Mouse (Mus musculus) heart, adult 8-10 months (tissue): Measurements from ENCODE around the gene Uroc1. TPM values are rescaled to one million over a fixed set of nuclear protein-coding genes. Genes with fewer than 3 reads are reported as not detected.

Experiments
- DNase-seq: peaks from one replicate; pipeline ENCODE4 v3.0.0; 2022; ENCODE audit warnings: low spot score
- total RNA-seq, 4 experiments: library from RNA; stranded (reverse); gene quantifications; 2 replicates each; pipeline ENCODE4 v1.2.4; 2022

The Uroc1 gene
- total RNA-seq, result not detected

DNA sequence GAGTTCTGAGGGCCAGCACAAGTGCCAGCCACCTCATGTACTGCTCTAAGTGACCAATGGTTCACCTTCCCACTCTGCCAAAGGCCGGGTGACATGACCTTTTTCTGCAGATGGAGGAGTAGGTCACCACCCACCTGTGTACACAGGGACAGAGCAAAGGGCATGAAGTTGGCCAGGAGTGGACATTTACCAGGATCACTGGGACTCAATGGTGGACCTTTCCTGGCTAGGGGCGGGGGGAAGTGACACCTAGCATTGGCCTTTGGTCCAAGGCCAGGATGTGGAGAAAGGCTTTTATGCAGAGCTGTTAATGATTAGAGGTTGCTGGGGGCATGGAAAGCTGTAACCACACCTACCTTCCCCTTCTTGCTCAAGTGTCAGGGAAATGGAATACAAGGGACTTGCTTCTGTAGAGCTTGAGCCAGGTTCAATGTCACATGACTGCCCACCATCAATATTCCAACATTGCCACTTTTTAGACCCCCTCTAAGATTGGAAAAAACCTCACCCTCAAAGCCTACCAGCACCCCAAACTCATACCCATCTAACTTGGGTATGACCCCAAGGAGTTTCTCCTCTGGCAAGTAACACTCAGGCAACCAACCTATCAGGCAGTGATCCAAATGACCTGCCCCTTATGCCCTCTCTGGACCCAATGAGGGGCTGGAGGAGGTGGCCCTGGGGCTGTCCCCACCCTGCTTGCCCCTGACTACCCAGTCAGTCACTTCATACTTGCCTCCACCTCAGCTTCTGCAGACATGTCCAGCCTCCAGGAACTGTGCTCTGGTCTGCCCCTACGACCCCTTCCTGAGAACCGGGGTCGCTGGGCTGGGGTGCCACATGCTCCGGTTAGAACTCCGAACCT, at the start of gene Uroc1:
TSS of gene Uroc1 (plus strand) at position 724 of the 865 bp plus-strand sequence.
- no peak for DNase-seq

DNA sequence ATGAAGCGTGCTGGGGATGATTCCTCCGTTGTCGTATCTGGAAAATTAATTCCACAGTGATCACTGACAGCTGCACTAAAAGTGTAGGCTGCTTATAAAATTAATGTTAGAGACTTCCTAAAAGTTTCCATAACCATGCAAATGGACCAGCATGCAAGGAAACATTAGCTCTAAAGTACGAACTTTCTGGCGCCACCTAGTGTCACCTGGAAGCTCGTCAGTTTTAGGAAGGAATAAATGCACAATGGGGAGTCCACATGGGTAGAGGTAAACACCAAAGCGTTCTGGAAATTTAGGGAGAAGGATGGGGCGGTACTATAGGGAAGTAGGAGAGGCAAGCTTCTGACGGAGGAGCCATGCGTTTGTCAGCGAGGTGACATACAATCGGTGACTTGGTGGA, 44.8 kb upstream of the Uroc1 start:
- DNase-seq, result no peak

DNA sequence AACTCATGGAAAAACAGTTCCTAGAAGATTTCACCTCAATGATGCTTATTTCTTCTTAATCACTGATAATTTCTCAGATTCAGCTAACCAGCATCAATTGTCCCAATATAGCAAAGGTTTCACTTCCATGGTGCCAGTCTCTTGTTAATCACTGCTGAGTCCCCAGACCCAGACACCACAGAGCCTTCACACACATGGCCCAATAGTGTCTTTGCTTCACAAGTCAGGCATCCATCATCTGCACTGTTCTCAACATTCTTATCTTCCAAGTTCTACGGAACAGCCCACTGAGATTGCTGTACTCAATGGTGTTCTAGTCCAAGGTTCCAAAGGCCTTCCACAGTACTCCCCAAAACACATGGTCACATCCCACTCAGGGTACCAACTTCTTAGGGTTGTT, 32.2 kb upstream of the Uroc1 start, which contains the start of gene BC048671:
TSS of gene BC048671 (plus strand) at position 301 of the 400 bp plus-strand sequence.
- DNase-seq, result no peak

DNA sequence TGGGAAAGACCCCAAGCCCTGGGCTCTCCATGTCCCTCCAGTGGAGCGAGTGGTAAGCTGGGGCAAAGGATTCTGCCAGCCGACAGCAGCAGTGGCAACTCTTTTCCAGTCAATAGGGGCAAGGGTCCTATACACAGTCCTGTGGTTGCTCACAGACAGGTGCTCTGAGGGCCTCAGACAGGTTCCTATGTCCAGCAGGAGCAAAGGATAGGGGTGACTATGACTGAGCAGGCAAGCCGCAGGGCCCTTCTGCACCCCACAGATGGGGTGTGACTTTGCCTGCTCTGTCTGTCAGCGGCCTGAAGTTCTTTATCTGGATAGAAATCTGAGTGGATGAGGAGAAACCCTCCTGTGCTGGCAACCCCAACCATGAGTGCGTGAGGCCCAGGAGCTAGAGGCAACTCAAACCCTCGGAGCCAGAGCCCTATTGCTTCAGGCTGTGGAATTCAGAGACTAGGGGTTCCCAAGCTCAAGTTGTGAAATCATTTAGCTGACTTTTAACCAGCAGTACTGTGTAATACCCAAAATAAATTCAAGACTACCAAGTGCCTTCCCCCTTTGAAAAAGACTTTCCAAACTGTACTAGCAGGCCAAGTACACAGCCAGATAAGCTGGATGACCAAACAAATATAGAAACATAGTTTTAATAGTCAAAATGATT, 26.6 kb upstream of the Uroc1 start:
- no peak for DNase-seq

DNA sequence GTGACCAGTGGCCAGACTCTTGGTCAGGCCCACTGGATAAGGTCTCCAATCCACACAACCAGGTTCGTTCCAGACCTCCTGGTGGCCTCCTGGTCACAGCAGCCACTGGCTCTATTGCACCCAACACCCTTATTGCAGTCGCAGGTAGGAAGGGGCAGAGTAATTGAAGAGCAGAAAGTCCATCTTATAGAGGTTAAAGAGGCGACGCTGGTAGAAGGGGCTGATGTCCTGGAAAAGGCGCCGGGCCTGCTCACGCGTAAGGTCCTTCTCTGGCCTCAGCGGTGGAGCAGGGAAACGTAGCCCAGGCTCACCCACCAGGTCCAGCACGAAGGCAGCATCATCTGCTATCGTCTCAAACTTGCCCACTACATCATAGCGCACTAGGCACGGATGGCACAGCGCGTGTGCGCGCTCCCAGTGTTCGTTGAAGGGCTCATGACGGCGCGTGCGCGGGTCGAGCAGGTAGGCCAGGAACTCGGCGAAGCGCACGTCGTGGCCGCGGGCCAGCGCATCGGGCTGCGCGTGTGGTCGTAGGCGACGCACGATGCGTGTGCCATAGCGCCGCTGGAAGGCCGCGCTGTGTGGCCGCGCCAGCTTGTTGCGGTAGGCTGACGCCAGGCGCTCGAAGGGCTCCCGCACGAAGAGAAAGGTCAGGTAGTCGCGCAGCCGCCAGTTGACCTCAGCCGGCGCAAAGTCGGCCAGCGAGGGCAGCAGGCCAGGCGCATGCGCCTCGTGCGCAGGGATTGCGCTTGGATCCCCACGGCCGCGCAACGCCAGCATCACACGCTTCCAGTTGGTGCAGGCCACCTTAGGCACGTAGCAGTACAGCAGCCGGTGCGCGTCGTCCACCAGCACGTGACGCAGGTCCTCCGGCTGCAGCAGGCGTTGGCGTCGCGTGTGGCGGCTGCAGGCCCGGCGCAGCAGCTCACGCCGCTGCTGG, 24.0 kb upstream of the Uroc1 start:
- no peak for DNase-seq

DNA sequence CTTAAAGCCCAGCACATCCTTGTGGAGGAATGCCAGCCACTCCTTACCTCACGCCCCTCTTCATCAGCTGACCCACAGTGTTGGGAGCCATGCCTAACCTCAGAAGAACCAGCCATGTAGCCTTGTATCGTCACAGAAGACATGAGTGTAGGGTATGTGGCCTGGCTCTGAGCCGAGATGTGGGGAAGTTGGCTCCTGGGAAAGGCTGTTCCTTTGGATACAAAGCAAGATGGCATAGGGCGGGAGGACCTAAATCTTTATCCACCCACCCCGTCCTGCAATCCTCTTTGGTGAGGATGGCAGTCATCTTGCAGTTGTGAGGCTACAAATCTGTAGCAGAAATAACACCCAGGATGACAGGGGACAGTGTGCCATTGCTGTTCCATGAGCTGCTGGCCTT, 17.1 kb upstream of the Uroc1 start:
- no peak for DNase-seq

DNA sequence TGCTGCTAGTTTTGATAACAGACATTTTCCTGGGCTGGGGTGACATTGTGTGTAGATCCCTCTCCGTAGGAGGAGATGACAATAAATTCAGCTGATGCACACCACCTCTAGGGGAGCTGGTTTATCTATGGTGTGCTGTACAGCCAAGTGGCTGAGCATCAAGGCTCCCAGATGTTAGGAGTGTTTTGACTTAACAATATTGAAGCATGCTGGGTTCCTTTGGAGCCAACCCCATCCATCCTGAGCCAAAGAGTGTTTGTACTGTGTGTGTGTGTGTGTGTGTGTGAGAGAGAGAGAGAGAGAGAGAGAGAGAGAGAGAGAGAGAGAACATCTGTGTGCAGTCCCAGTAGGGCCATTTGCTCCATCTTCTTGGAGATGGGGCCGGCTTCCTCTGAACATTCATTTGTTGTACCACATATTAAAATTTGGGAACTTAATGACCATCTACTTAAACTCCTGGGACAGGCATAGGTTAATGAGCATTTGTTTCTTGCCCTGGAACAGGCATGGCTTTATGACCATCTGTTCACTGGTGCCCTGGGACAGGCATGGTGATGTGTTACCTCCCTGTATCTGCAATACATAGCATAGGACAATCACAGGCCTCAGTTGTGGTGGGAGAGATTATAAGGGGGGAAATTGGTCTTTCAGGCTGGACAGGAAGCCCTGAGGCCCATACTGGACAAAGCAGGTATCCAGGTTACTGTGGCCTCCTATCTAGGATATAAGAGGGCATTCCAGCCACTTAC, 15.4 kb upstream of the Uroc1 start:
- DNase-seq, result no peak

DNA sequence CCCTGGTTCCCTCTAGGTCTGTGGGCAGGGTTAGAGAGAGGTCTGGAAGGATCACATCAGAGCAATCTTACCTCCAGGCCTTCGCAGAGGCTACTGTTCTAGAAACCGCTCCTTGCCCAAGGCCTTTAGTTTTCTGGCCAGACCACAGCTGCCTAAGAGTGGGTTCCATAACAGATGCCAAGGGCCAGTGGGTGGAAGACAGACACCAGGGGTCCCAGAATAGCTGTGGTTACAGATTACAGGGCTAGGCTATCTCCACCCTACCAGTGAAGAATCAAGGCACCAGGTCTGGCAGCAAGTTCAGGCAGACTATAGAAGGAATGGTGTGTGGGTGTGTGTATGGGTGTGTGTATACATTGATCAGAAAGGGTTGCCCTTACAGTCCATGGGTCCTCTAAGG, 14.1 kb upstream of the Uroc1 start:
- no peak for DNase-seq

DNA sequence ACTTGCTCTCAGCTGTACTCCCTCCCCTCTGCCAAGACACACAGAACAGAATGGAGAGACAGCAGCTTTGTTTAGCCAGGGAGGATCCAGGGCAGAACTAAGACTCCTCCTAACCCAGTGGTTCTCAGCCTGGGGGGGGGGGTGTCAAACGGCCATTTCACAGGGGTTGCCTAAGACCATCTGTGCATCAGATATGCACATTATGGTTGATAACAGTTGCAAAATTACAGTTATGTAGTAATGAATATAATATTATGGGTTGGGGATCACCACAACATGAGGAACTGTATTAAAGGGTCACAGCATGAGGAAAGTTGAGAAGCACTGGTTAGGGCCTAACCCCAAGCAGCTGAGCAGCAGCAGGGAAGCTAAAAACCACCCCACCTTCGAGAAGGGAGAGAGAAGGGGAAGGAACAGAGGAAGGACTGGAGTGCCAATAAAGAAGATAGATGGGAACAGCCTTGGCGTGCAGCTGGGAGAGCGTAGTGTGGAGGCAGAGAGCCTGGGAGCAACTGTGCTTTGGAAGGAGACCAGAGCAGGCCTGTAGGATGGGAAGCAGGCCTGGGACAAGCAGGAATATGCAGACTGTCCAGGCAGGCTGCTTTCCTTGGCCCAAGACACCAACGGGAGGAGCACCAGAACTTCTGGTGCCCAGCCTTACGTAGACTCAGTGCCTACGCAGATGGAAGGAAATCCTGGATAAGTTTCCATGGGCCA, 13.5 kb upstream of the Uroc1 start:
- peak; percentile 31 for DNase-seq

DNA sequence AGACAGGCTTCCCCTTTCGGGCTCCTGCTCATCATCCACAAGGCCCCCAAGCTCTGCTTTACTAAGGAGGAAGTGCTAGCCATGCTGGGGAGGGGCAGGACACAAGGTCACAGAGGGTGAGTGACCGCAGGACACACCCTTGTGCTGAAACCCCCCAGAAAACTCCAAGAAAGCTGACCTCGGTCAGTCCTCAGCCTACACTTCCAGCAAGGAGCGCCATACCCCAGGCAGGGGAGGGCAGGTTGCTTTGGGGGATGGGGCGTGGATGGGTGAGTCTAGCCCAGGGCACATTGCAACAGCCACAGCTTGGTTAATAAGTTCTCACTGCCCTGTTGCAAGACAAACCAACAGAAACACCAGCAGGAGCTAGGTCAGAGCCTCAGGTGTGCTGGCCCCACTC, 12.7 kb upstream of the Uroc1 start:
- DNase-seq, result no peak

DNA sequence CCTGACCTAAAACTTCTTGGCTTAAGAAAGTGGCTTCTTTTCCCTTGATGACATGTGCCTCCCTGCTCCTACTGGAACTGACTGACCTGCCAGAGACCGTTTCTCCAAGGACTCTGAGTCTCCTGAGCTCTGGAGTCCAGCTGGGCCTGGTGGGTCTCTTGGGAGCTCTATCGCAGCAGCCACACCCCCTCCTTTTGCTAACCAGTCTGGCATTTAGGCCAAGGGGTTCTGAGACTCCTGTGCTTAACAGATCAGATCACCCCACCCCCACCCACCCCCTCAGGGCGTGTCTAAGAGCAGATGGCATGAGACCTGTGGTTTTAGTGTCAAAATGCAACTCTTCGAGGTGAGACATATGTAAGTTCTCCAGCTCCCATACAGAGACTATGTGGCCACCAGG, 11.3 kb upstream of the Uroc1 start:
- no peak for DNase-seq

DNA sequence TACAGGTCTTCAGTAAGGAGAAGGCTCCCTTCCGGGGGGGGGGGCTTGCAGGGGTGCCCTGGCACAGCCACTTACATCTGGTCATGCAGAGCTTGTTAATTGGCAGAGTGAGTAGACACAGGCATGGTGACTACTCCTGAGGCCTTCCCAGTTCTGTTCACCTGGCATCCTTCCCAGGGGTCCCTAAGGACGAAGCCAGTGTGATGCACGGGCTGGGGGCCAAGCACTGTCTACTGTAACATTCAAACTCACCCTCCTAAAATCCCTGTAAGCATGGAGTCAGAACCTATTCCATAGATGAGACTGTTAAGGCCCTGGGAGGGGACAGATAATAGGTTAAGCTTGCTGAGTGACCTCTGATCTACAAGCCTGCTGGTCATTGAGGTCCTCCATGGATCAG, 9.1 kb upstream of the Uroc1 start:
- no peak for DNase-seq

DNA sequence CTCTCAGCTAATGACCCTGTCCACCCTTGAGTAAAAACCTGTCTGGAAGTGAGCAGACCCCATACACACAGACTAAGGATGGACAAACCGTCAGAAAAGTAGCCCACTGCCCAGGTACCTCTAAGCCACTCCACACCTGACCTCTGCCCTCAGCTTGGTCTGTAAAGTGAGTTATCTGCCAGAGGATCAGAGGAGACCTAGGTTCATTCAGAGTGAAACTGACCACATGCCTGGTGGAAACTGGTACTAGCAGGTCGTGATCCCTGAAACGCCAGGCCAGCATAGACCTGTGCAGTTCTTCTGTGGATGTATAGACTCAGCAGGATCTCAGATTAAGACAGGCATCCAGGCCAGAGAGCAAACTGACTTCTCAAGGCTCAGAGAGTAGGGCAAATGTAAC, 8.6 kb upstream of the Uroc1 start:
- no peak for DNase-seq

DNA sequence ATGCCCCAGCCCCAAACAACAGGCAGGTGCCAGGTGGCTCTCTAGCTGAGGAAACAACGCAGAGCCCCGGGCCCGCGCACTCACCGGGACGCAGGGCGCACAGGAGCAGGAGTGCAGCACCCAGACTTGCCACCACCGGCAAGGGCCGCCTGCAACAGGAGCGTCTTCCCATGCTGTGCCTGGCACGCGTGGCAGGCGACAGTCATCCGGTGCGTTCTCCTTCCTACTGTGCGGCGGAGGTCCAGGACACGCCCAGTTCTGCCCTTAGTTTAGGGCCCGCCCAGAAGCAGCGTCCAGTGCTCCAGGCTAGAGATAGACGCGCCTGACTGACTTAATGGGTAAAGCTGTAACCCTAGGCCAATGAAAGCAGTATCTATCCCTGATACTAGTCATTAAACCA, 8.1 kb upstream of the Uroc1 start, which contains the start of gene Chst13:
TSS of gene Chst13 (minus strand) at position 195 of the 400 bp plus-strand sequence.
- no peak for DNase-seq

DNA sequence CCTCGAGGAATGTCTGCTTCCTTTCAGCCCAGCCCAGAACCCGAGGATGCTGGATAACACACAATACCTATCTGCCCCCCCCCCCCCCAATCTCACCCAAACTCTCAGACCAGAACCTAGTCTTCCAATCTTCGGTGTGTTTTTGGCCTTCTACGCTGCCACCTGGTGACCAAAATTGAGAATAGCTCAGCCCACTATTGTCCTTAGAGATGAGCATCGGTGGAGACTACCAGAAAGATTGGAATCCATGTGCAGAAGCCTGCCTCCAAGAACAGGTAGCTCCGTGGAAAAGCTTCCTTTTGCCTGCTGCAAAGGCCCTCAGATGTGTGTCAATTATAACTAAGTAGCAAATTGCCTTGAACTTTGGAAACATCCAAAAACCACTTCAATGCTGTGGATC, 5.4 kb upstream of the Uroc1 start:
- DNase-seq, result no peak

DNA sequence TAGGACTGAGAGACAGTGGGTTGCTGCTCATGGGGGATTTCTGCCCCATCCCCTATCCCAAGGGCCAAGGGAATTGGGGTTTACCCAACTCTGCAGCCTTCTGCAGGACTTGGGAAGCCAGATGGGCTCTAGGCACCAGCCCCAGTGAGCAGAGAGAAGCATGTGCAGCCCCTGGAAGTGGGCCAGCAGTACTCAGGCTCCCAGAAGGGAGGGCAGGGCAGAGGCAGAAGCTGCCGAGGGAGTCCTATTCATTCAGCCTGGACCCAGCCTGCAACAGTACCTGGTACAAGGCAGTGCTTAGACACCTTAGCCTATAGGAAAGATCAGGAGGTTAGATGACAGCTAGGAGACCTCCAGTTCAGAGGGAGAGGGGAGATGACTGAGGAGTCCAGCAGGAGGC, 3.1 kb upstream of the Uroc1 start:
- DNase-seq, result peak; percentile 39

DNA sequence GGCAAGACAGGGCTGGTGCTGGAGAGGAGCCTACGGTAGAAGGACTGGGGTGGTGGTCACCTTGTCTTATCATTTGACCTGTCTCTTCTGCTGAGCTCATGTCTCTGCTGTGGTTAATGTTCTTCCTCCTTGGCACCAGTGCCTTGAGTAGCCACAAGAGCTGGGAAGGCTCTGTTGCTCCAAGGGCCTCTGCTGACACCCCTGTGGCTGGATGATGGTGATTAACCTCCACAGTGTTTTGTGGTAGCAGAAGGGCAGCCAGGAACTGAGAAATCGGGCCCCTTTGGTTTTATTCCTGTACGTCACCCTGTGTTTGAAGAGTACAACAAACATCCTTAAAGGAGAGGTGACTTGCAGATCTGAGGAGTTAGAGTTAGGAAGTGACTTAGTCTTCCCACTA, 1.2 kb downstream of the Uroc1 start:
- DNase-seq, result no peak

DNA sequence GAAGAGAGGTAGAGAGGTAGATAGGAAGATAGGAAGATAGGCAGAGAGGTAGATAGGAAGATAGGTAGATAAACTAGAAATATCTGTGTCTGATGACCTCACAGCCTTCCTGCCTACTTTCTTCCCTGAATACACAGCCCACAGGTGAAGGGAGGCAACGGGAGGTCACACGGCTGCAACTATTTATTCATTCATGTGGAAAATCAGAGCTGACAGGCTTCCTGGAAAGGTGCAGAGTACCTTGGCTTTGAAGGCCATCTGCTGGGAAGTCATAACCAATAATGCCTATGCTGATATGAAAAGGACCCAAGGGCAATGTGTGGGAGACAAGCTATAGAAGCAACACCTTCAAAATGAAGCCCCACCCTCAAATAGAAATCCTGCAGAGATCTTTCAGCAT, 9.3 kb downstream of the Uroc1 start:
- no peak for DNase-seq

DNA sequence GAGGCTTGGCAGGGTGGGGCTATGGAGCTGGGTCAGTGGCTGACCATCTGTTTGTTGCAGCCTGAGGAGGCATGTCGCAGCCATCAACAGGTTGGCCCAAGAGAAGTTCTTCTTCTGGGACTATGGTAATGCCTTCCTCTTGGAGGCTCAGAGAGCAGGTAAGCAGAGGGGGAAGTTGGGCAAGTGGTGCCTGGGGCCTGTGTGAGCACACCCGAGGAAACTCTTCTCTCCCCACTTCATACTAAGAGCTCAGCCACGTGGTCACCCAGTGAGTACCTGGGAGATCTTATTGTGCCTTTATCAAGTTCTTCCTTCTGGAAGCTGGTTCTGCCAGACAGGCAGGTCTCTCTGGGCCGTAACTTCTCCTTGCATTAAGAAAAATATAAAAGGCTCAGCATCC, 14.1 kb downstream of the Uroc1 start:
- DNase-seq, result no peak

DNA sequence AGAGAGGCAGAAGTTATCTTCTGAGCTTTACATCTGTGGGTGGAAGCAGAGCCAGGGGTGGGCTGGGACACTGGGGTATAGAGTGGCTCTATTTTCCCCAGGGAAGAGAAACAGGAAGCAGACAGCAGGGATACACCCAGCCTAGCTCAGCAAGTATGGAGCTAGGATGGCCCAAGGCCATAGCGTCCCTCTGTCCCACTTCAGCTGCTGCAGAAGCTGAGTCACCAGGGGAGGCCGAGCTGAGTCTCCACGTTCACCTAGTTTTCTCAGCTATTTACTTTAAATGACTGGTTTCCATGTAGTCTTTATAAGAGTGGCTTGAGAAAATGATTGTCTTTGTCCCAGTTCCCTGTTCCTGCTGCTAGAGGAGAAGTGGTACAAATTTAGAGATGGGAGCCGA, 15.4 kb downstream of the Uroc1 start:
- no peak for DNase-seq

DNA sequence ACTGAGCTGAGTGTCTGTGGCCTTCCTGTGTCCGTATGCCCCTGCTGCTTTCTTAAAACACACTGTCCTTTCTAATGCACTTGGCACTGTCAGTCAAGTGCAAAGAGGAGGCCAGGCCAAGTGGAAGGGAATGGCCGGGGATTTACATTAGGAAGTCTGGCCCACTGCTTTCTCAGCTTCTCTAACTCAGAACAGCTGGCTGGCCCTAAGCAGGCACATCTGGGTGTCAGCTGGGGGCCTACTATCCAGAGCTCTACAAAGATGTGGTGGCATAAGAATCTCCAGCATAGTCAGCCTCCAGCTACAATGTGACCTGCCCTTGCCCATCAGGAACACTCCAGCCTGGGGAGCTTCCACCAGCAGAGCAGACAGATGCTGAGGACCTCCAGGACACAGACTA, 16.9 kb downstream of the Uroc1 start:
- DNase-seq, result no peak
